Comparison of ENCODE assay signal across 30 mouse cellular contexts in the genomic region with DNA sequence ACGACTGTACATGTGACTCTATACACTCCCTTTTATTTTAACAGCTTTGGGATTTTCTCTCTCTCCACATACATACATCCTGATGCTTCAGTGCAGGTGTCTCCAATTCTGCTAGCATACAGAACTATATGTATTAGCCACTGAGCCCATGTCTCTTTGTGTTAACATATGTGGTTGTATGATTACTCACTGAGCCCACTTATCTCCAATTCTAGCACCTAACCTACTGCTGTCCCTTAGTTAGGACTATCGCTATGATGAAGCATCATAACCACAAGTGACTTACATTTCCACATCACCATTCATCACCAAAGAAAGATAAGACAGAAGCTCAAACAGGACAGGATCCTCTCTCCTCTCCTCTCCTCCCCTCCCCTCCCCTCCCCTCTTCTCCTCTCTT.
A peak's percentile ranks its signal among the peaks of the same experiment; 100 is the strongest.
DNase-seq lines count a peak whose midpoint lies in the region; ATAC-seq and TF ChIP-seq lines count a peak whose summit lies in the region.
"Had no signal": no experiment of that assay in that cellular context is flagged by ENCODE, and none has a peak within 500 bp of the region (broad histone marks: within the 10 kb centered on the region; RNA-seq: fewer than 3 reads in every experiment).

No protein-coding gene starts in this region.

- no peaks in the 10 kb centered on the region for H3K4me1 ChIP-seq in stomach, embryonic 15.5 days
- no peaks in the 10 kb centered on the region for H3K4me1 ChIP-seq in stomach, postnatal 0 days (replicated peaks; ENCODE audit: control insufficient read depth, insufficient read depth)
- H3K4me1 ChIP-seq in liver, embryonic 14.5 days (replicated peaks; ENCODE audit: control insufficient read depth in 2 of 2, insufficient read depth in 2 of 2, low read length in 1 of 2), result peaks cover 4 to 7% of the 10 kb centered on the region in 2 experiments
- H3K4me1 ChIP-seq: embryonic facial prominence, embryonic 10.5 days; embryonic facial prominence, embryonic 15.5 days; forebrain, embryonic 10.5 days; forebrain, embryonic 15.5 days; heart, embryonic 12.5 days; limb, embryonic 13.5 days; midbrain, embryonic 13.5 days had no signal

- no peak overlapping the region for H3K4me2 ChIP-seq in stomach, embryonic 15.5 days
- no peak overlapping the region for H3K4me2 ChIP-seq in stomach, postnatal 0 days (replicated peaks; ENCODE audit: low read depth)
- peak overlapping the region; percentile 11 for H3K4me2 ChIP-seq in liver, embryonic 14.5 days (ENCODE audit: low read depth)
- H3K4me2 ChIP-seq: embryonic facial prominence, embryonic 15.5 days; forebrain, embryonic 15.5 days; heart, embryonic 12.5 days; hindbrain, embryonic 14.5 days; limb, embryonic 13.5 days; midbrain, embryonic 13.5 days had no signal

- H3K36me3 ChIP-seq in stomach, embryonic 15.5 days, result no peaks in the 10 kb centered on the region
- H3K36me3 ChIP-seq in stomach, postnatal 0 days (ENCODE audit: control insufficient read depth, insufficient read depth, low read length), result no peaks in the 10 kb centered on the region
- H3K36me3 ChIP-seq in liver, embryonic 14.5 days (replicated peaks; ENCODE audit: control insufficient read depth, insufficient read depth, low read depth), result no peaks in the 10 kb centered on the region
- H3K36me3 ChIP-seq: embryonic facial prominence, embryonic 10.5 days; embryonic facial prominence, embryonic 15.5 days; forebrain, embryonic 10.5 days; forebrain, embryonic 15.5 days; heart, embryonic 12.5 days; limb, embryonic 13.5 days had no signal

- no peak for TF ChIP-seq EP300 in stomach, postnatal 0 days (optimal IDR thresholded peaks at IDR 0.05)
- peak; percentile 71 for TF ChIP-seq EP300 in liver, embryonic 14.5 days (IDR thresholded peaks at IDR 0.05; ENCODE audit: low read depth)

- TF ChIP-seq CTCF in stomach, postnatal 0 days (IDR thresholded peaks at IDR 0.05; ENCODE audit: low read depth), result no peak
- TF ChIP-seq CTCF in liver, embryonic 14.5 days (IDR thresholded peaks at IDR 0.05; ENCODE audit: low read depth), result no peak

- ATAC-seq in stomach, embryonic 15.5 days (ENCODE audit: insufficient read depth, low FRiP score, low read depth), result peak; percentile 35; the same call in 1 of the 2 replicates
- ATAC-seq in stomach, postnatal 0 days (ENCODE audit: low FRiP score, low TSS enrichment), result no peak
- peak; percentile 80 for ATAC-seq in erythroblast, adult 5-6 weeks (replicated peaks; ENCODE audit: low FRiP score, poor library complexity, severe bottlenecking)
- ATAC-seq in liver, embryonic 14.5 days (ENCODE audit: insufficient read depth), result peak; percentile 87
- peak; percentile 93 for ATAC-seq in megakaryocyte-erythroid progenitor cell, adult 5-6 weeks (replicated peaks; ENCODE audit: low FRiP score, low TSS enrichment, poor library complexity, severe bottlenecking)
- ATAC-seq: activated CD4-positive, CD25-positive, alpha-beta regulatory T cell, adult 4 months; CD4-positive, CD25-positive, alpha-beta regulatory T cell, adult 4 months; forebrain, embryonic 15.5 days; intestine, postnatal 0 days; midbrain, embryonic 13.5 days had no signal

- no peaks in the 10 kb centered on the region for H3K27me3 ChIP-seq in stomach, embryonic 15.5 days (replicated peaks)
- H3K27me3 ChIP-seq in stomach, postnatal 0 days (ENCODE audit: control insufficient read depth, insufficient read depth, low read length), result no peaks in the 10 kb centered on the region
- H3K27me3 ChIP-seq in liver, embryonic 14.5 days (ENCODE audit: control insufficient read depth, insufficient read depth, low read length), result no peaks in the 10 kb centered on the region
- H3K27me3 ChIP-seq: embryonic facial prominence, embryonic 15.5 days; forebrain, embryonic 15.5 days; heart, embryonic 12.5 days; limb, embryonic 13.5 days; midbrain, embryonic 13.5 days had no signal

- intact Hi-C loops in left cerebral cortex, postnatal 10 days (cut with DNase I), result no loop called here
- intact Hi-C loops in gastrocnemius, postnatal 14 days (cut with DNase I; ENCODE audit: low total_unique reads), result no loop called here

- no peaks in the 10 kb centered on the region for H3K9me3 ChIP-seq in stomach, embryonic 15.5 days
- H3K9me3 ChIP-seq in stomach, postnatal 0 days (ENCODE audit: control insufficient read depth, low read length), result no peaks in the 10 kb centered on the region
- H3K9me3 ChIP-seq in liver, embryonic 14.5 days (ENCODE audit: control insufficient read depth, low read length), result no peaks in the 10 kb centered on the region
- H3K9me3 ChIP-seq: embryonic facial prominence, embryonic 10.5 days; embryonic facial prominence, embryonic 15.5 days; forebrain, embryonic 10.5 days; forebrain, embryonic 15.5 days; heart, embryonic 12.5 days; limb, embryonic 13.5 days had no signal

- H3K27ac ChIP-seq in stomach, embryonic 15.5 days, result no peak overlapping the region
- no peak overlapping the region for H3K27ac ChIP-seq in stomach, postnatal 0 days (replicated peaks)
- peak overlapping the region; percentile 38 for H3K27ac ChIP-seq in liver, embryonic 14.5 days
- H3K27ac ChIP-seq: embryonic facial prominence, embryonic 10.5 days; embryonic facial prominence, embryonic 15.5 days; forebrain, embryonic 10.5 days; forebrain, embryonic 15.5 days; heart, adult 2 months; hindbrain, embryonic 14.5 days; left cerebral cortex, adult 2 months; limb, embryonic 13.5 days; macrophage; midbrain, embryonic 13.5 days had no signal

- no peak overlapping the region for H3K4me3 ChIP-seq in stomach, embryonic 15.5 days (replicated peaks)
- no peak overlapping the region for H3K4me3 ChIP-seq in stomach, postnatal 0 days (ENCODE audit: low read depth, low read length)
- H3K4me3 ChIP-seq in liver, embryonic 14.5 days (ENCODE audit: insufficient read depth in 1 of 2, low read depth in 2 of 2, low read length in 2 of 2), result no peak overlapping the region
- H3K4me3 ChIP-seq: embryonic facial prominence, embryonic 10.5 days; embryonic facial prominence, embryonic 15.5 days; forebrain, embryonic 10.5 days; forebrain, embryonic 15.5 days; heart, adult 2 months; heart, embryonic 12.5 days; left cerebral cortex, adult 2 months; limb, embryonic 13.5 days; midbrain, embryonic 13.5 days had no signal

- no peak overlapping the region for H3K9ac ChIP-seq in stomach, embryonic 15.5 days
- H3K9ac ChIP-seq in stomach, postnatal 0 days (ENCODE audit: low read length), result no peak overlapping the region
- H3K9ac ChIP-seq in liver, embryonic 14.5 days (replicated peaks), result no peak overlapping the region
- H3K9ac ChIP-seq: embryonic facial prominence, embryonic 15.5 days; forebrain, embryonic 15.5 days; heart, embryonic 12.5 days; hindbrain, embryonic 14.5 days; limb, embryonic 13.5 days; midbrain, embryonic 13.5 days had no signal

- DNase-seq in stomach, postnatal 0 days (ENCODE audit: low spot score), result no peak
- no peak for DNase-seq in liver, embryonic 14.5 days (ENCODE audit: low read depth in 3 of 3, low spot score in 3 of 3)
- DNase-seq in left cerebral cortex, postnatal 10 days (ENCODE audit: extremely low spot score in 1 of 2, low spot score in 2 of 2), result no peak
- no peak for DNase-seq in thymus, postnatal 25 days
- no peak for DNase-seq in gastrocnemius, postnatal 14 days
- DNase-seq: adrenal gland, adult 8-10 months; cerebellum, adult 11 months; cerebellum, adult 9-11 months; heart, adult 2 months; kidney, postnatal 14 days; lung, adult 2 months; lung, postnatal 10 days; right cerebral cortex, postnatal 14 days; thymus, postnatal 14 days had no signal

- WGBS in stomach, embryonic 15.5 days, result 93% methylated on average over 2 of the region's 2 CpGs
- WGBS in stomach, postnatal 0 days, result 85% methylated on average over 2 of the region's 2 CpGs
- WGBS in liver, embryonic 14.5 days (ENCODE audit: insufficient replicate concordance), result 28% methylated on average over 2 of the region's 2 CpGs
